Mouse (Mus musculus) lung, postnatal 0 days (tissue): Measurements from ENCODE around the gene Fancg. TPM values are rescaled to one million over a fixed set of nuclear protein-coding genes. Genes with fewer than 3 reads are reported as not detected.
A peak's percentile ranks its signal among the peaks of the same experiment; 100 is the strongest.

Experiments
- ATAC-seq: fragments of 200-750 bp; cut with Nextera tagmentation; 2 replicates; pipeline ENCODE4 v1.8.0; 2017; ENCODE audit warnings: moderate library complexity
- DNase-seq: peaks from one replicate; pipeline ENCODE4 v3.0.0-alpha.2; 2016; ENCODE audit warnings: low spot score
- H3K27ac ChIP-seq: fragments of 300-500 bp; sonication (generic); 2 replicates; pipeline ENCODE4 v1.5.1; 2014; ENCODE audit warnings: antibody characterized with exemption, mild to moderate bottlenecking, low read length, mixed read lengths
- H3K27me3 ChIP-seq: fragments of 300-500 bp; sonication (generic); replicated peaks from 2 replicates; pipeline ENCODE4 v1.6.1; 2014; ENCODE audit warnings: low read length, mixed read lengths; ENCODE audit not compliant: insufficient read depth
- H3K36me3 ChIP-seq: fragments of 300-500 bp; sonication (generic); 2 replicates; pipeline ENCODE4 v1.6.1; 2014; ENCODE audit warnings: low read length, mixed read lengths; ENCODE audit not compliant: insufficient read depth
- H3K4me1 ChIP-seq: fragments of 300-500 bp; sonication (generic); 2 replicates; pipeline ENCODE4 v1.6.1; 2014; ENCODE audit warnings: antibody characterized with exemption, low read depth, low read length, mixed read lengths; ENCODE audit not compliant: insufficient read depth
- H3K4me2 ChIP-seq: fragments of 300-500 bp; sonication (generic); replicated peaks from 2 replicates; pipeline ENCODE4 v1.6.1; 2014; ENCODE audit warnings: low read depth, mild to moderate bottlenecking, low read length, moderate library complexity, mixed read lengths
- H3K4me3 ChIP-seq: fragments of 300-500 bp; sonication (generic); 2 replicates; pipeline ENCODE4 v1.5.1; 2014; ENCODE audit warnings: low read depth, low read length
- H3K9ac ChIP-seq: fragments of 300-500 bp; sonication (generic); replicated peaks from 2 replicates; pipeline ENCODE4 v1.6.1; 2014; ENCODE audit warnings: low read depth, mild to moderate bottlenecking
- H3K9me3 ChIP-seq: fragments of 300-500 bp; sonication (generic); 2 replicates; pipeline ENCODE4 v1.6.1; 2016; ENCODE audit warnings: low read length, mixed read lengths
- CTCF ChIP-seq: IDR thresholded peaks from 2 replicates; pipeline ENCODE4 v1.5.1; 2016; ENCODE audit warnings: antibody characterized with exemption, mild to moderate bottlenecking
- EP300 ChIP-seq: IDR thresholded peaks from 2 replicates; pipeline ENCODE4 v1.6.1; 2016; ENCODE audit warnings: antibody characterized with exemption, mild to moderate bottlenecking, control low read depth
- WGBS: fragments of 180-500 bp; shearing (Covaris S2); extraction: QIAGEN DNeasy Blood & Tissue Kit; methylation state at CpG from one replicate; pipeline ENCODE4 v1.1.7; 2014; 5-methylcytosine and 5-hydroxymethylcytosine counted together
- polyA plus RNA-seq: library from polyadenylated mRNA; unstranded; fragments of >200 nt; fragmentation: Nextera tagmentation; extraction: Ambion mirVana; gene quantifications from 2 replicates; pipeline ENCODE4 v1.2.1, GENCODE M21; 2015

Gene Fancg
- polyA plus RNA-seq, 1 experiment from 2014 or later = 6.4 TPM

- TF ChIP-seq CTCF = peak; percentile 93
- TF ChIP-seq EP300 = no peak
- ATAC-seq (no peak), DNase-seq (peak; percentile 95)
- Histone ChIP-seq H3K27me3 (no peaks in the 10 kb centered on the region), H3K4me1 (peaks cover 11% of the 10 kb centered on the region; the same call in 1 of the 2 replicates), H3K4me2 (no peak overlapping the region; the same call in 1 of the 2 replicates), H3K36me3 (no peaks in the 10 kb centered on the region), H3K4me3 (no peak overlapping the region), H3K9me3 (no peaks in the 10 kb centered on the region), H3K9ac (no peak overlapping the region), H3K27ac (no peak overlapping the region)
- WGBS = 8% methylated on average over 5 of the region's 5 CpGs
These were observed 36.9 kb upstream of the Fancg start for GRCm38 (mm10) chr4:43047231-43047630.

GRCm38 (mm10) chr4:43046607-43047006 lies 36.3 kb upstream of the Fancg start:
- Histone ChIP-seq H3K4me3 (no peak overlapping the region), H3K27me3 (no peaks in the 10 kb centered on the region), H3K9me3 (no peaks in the 10 kb centered on the region), H3K27ac (peak overlapping the region; percentile 20; the same call in 1 of the 2 replicates), H3K36me3 (no peaks in the 10 kb centered on the region), H3K4me2 (peak overlapping the region; percentile 82; the same call in 1 of the 2 replicates), H3K9ac (no peak overlapping the region), H3K4me1 (peaks cover 11% of the 10 kb centered on the region; the same call in 1 of the 2 replicates)
- DNase-seq = no peak
- ATAC-seq = no peak
- WGBS = 41% methylated on average over 5 of the region's 5 CpGs
- TF ChIP-seq CTCF (no peak), EP300 (no peak)

GRCm38 (mm10) chr4:43045659-43046302 lies 35.5 kb upstream of the Fancg start, which contains the start of gene Fam214b:
Gene Fam214b (minus strand): TSS chr4:43046220.
- Histone ChIP-seq H3K9me3 (no peaks in the 10 kb centered on the region), H3K4me1 (peaks cover 11% of the 10 kb centered on the region; the same call in 1 of the 2 replicates), H3K27ac (peak within 1 kb of the TSS; percentile 91), H3K36me3 (no peaks in the 10 kb centered on the region), H3K4me2 (peak within 1 kb of the TSS; percentile 82), H3K27me3 (no peaks in the 10 kb centered on the region), H3K9ac (peak within 1 kb of the TSS; percentile 43), H3K4me3 (peak within 1 kb of the TSS; percentile 46)
- TF ChIP-seq EP300 (no peak), CTCF (0 out of 2 replicates have a peak, but pooled peaks have one; percentile 2)
- DNase-seq = peak; percentile 98
- ATAC-seq = peak; percentile 93
- 3% methylated on average over 33 of the region's 33 CpGs for WGBS

GRCm38 (mm10) chr4:43045285-43045658 lies 35.0 kb upstream of the Fancg start:
- Histone ChIP-seq H3K9ac (peak overlapping the region; percentile 43), H3K27me3 (no peaks in the 10 kb centered on the region), H3K4me2 (peak overlapping the region; percentile 82), H3K27ac (peak overlapping the region; percentile 91), H3K4me1 (peaks cover 11% of the 10 kb centered on the region; the same call in 1 of the 2 replicates), H3K9me3 (no peaks in the 10 kb centered on the region), H3K36me3 (no peaks in the 10 kb centered on the region), H3K4me3 (peak overlapping the region; percentile 46)
- DNase-seq (no peak), ATAC-seq (no peak)
- 5% methylated on average over 13 of the region's 13 CpGs for WGBS
- no peak for TF ChIP-seq EP300
- no peak for TF ChIP-seq CTCF

GRCm38 (mm10) chr4:43044673-43045072 lies 34.4 kb upstream of the Fancg start:
- peak; percentile 81 for DNase-seq
- Histone ChIP-seq H3K27ac (peak overlapping the region; percentile 91), H3K36me3 (no peaks in the 10 kb centered on the region), H3K9ac (no peak overlapping the region), H3K4me1 (peaks cover 11% of the 10 kb centered on the region; the same call in 1 of the 2 replicates), H3K27me3 (no peaks in the 10 kb centered on the region), H3K4me3 (peak overlapping the region; percentile 46), H3K4me2 (peak overlapping the region; percentile 82), H3K9me3 (no peaks in the 10 kb centered on the region)
- TF ChIP-seq CTCF (no peak), EP300 (0 out of 2 replicates have a peak, but pooled peaks have one; percentile 36)
- WGBS = 12% methylated on average over 4 of the region's 4 CpGs
- ATAC-seq = no peak

GRCm38 (mm10) chr4:43043644-43044357 lies 33.5 kb upstream of the Fancg start:
- Histone ChIP-seq H3K4me3 (peak overlapping the region; percentile 10; the same call in 1 of the 2 replicates), H3K4me1 (peaks cover 18% of the 10 kb centered on the region), H3K27ac (peak overlapping the region; percentile 91), H3K9me3 (no peaks in the 10 kb centered on the region), H3K36me3 (no peaks in the 10 kb centered on the region), H3K27me3 (no peaks in the 10 kb centered on the region), H3K9ac (no peak overlapping the region; the same call in 1 of the 2 replicates), H3K4me2 (peak overlapping the region; percentile 82)
- peak; percentile 95 for DNase-seq
- ATAC-seq = peak; percentile 18
- TF ChIP-seq EP300 = no peak
- TF ChIP-seq CTCF = no peak
- WGBS = 17% methylated on average over 7 of the region's 7 CpGs
